Mouse (Mus musculus): ENCODE measurements around the gene Cdh26.

The Cdh26 gene

DNA sequence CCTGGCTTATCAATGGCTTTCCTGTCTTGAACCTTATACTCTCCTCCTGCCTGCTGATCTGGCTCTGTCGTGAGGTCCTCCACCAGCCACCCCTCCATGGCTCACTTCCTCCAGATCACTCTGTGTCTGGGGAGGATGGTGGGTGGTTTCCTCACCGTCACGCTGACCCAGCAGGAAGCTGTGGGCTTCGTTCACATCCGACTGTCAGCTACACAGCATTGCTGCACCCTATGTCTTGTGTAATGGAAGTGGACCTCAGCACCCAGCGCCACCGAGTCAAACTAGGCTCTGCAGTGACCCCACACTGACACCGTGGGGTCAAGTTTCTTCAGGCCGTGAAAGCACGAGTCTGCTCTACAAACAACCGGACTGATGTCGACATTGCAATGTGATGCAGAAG lies 75.7 kb downstream of the Cdh26 start:
- DNase-seq (ENCODE audit: extremely low spot score, low read depth, low spot score): no peak

DNA sequence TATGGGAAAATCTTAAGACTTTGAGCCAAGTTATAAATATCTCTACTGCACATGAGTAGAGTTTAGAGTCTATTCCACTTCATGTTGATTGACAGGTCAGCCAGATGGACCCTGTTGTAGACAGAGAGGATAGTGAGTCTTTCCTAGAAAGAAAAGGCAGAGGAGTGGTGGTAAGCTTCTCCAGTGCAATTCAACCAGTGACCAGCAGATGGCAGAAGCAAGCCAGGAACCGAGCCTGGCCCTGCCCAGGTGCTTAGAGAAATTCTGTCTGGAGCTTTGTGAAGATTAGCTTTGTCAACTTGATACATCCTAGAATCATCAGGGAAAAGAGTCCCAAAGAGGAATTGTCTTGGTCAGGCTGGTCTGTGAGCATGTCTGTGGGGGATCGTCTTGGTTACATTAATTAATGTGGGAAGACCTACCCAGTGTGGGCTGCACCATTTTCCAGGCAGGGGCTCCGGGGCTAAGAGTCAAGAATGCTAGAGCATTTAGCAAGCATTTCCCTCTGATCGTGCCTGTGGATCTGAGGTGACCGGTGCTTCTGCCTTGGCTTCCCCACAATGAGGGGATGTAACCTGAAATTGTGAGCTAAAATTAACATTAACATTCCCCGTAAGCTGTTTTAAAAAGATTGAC lies 77.2 kb downstream of the Cdh26 start:
- DNase-seq (ENCODE audit: extremely low spot score, low read depth, low spot score): peak; percentile 60

DNA sequence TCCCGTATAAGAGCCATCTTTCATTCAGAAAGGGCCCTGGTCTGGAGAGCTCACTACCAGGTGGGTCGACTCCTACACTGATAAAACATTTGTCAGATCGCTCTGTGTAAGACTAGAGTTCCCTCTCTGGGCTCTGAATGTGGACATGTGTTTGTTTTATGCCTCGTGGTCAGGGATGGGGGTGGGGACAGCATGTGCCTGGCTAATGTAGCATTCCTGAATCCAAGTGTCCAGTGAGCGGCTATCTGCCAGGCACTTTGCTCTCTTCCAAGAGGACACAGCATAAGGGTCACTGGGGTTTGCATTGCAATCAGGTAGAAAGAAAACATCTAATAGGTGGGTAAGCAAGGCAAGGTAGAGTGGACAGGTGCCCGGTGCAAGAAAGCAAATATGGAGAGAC lies 77.9 kb downstream of the Cdh26 start:
- DNase-seq (ENCODE audit: extremely low spot score, low read depth, low spot score): no peak

- no peak for DNase-seq (ENCODE audit: extremely low spot score, low read depth, low spot score)
These were observed 82.7 kb downstream of the Cdh26 start for GRCm38 (mm10) chr2:178513043-178513442.

GRCm38 (mm10) chr2:178513636-178514071 lies 83.3 kb downstream of the Cdh26 start:
- peak; percentile 14 for DNase-seq (ENCODE audit: extremely low spot score, low read depth, low spot score)

DNA sequence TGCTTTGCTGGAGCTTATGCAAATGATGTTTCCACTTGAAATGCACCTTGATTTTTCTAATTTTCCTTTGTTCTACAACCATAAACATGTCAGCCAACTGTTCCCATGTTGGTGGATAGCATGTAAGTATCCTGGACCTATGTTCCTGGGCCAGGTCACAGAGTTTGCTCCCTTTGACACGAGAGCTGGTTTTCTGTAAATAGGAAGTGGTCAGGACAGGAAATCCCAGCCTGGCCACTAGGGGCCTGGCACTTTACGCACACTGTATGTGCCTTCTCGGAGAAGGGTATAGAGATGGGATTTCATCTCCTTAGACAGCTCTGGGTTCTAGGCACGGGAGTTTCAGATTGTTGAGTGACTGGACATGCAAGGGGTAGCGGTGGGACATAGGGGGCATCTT lies 86.1 kb downstream of the Cdh26 start:
- no peak for DNase-seq (ENCODE audit: extremely low spot score, low read depth, low spot score)

GRCm38 (mm10) chr2:178516941-178517340 lies 86.6 kb downstream of the Cdh26 start:
- DNase-seq (ENCODE audit: extremely low spot score, low read depth, low spot score): no peak

DNA sequence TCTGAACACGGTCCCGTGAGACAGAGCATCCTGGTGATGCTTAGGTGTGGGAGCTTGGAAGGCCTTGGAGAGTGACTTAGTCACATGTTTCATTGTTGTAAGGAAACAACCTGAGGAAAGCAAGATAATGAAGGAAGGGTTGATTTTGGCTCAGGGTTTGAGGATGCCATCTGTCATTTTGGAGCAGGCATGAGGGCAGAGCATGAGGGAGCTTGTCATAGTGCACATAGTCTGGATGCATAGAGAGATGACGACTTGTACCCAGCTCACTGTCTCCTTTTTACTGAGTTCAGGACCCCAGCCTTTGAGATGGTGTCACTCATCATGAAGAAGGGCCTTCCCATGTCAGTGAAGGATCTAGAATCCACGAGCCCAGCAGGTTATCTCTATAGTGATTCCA lies 89.0 kb downstream of the Cdh26 start:
- DNase-seq (ENCODE audit: extremely low spot score, low read depth, low spot score): no peak

GRCm38 (mm10) chr2:178520216-178520615 lies 89.9 kb downstream of the Cdh26 start:
- no peak for DNase-seq (ENCODE audit: extremely low spot score, low read depth, low spot score)

GRCm38 (mm10) chr2:178522331-178522730 lies 92.0 kb downstream of the Cdh26 start:
- DNase-seq (ENCODE audit: extremely low spot score, low read depth, low spot score): no peak

DNA sequence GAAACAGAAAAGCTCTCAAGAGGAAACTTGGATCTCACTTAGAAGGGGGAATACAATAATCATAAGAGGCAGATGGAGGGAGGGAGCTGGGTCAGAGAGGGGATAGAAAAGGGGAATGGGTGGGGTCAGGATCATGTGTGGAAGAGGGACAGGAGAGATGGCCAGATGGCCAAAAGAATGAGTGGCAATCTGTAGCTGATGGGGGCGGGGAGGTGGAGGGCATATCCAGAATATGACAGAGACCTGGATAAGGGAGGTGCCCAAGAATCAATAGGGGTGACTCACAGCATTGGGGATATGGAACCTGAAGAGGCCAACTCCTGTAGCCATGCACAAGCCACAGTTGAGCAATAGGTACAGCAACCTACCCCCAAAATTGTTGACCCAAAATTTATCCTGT lies 92.5 kb downstream of the Cdh26 start:
- DNase-seq (ENCODE audit: extremely low spot score, low read depth, low spot score): no peak

DNA sequence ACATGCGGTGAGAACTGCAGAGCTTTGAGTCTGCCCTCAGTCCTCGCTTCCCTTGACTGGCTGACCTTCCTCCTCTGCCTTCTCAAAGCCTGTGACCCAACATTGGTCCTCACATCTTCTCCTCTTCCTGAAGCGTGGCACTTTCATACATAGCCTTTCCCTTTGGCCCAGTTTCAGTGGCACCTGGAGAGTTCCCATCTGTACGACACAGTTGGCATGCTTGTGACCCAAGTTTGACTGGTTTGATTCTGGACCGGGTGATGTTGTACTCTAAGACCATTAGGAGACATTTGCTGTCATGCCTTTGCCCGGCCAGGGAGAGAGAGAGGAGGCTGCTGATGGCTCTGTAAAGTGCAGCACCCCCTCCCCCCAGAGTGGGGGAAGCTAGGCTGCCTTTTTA lies 96.4 kb downstream of the Cdh26 start:
- no peak for DNase-seq (ENCODE audit: extremely low spot score, low read depth, low spot score)

GRCm38 (mm10) chr2:178531226-178531625 lies 100.9 kb downstream of the Cdh26 start:
- DNase-seq (ENCODE audit: extremely low spot score, low read depth, low spot score): no peak

GRCm38 (mm10) chr2:178536574-178536973 lies 106.2 kb downstream of the Cdh26 start:
- DNase-seq (ENCODE audit: extremely low spot score, low read depth, low spot score): no peak

Measured in hindlimb bud, embryonic 11.5 days (tissue).